Mouse (Mus musculus): ENCODE data around the gene Gm45808. TPM values are rescaled to one million over a fixed set of nuclear protein-coding genes. Genes with fewer than 3 reads are reported as not detected.

Gm45808 gene
- total and polyA plus RNA-seq, 2 experiments from 2014 or later, result 1.6 TPM; not detected in 1

DNA sequence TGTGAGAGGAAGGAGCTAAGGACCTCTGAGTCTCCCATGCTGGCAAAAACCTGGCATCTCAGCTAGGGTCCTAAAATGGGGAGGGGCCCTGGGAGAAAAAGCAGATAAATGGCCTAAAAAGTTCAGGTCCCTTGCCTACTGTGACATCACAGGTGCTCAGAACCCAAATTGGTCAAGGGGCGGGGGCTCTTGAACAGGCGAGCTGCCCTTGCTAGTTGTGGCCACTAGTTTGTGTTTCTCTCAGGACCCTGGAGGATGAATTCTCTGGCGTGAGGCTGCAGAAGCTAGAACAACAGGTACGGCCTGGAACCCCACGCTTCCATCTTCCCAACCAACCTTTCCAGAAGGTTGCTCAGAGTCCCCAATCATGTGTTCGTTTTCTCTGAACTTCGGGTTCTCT is 27.8 kb upstream of the Gm45808 start:
- no peak overlapping the region for H3K4me2 ChIP-seq (ENCODE audit: low read depth, low read length, poor library complexity, severe bottlenecking)
- no peaks in the 10 kb centered on the region for H3K27me3 ChIP-seq (ENCODE audit: insufficient read depth, low read length)
- H3K4me1 ChIP-seq (ENCODE audit: insufficient read depth, low read length), result 0 out of 2 replicates have a peak, but pooled peaks cover 3% of the 10 kb centered on the region
- no peak overlapping the region for H3K9ac ChIP-seq (replicated peaks; ENCODE audit: low read length, poor library complexity, severe bottlenecking)
- 87% methylated on average over 7 of the region's 7 CpGs for WGBS
- DNase-seq (ENCODE audit: low spot score) (no peak), ATAC-seq (ENCODE audit: low FRiP score) (no peak)
- H3K36me3 ChIP-seq (ENCODE audit: insufficient read depth, low read length), result no peaks in the 10 kb centered on the region
- H3K27ac ChIP-seq (ENCODE audit: low read depth, low read length), result no peak overlapping the region
- no peak for TF ChIP-seq CTCF (IDR thresholded peaks at IDR 0.05)
- no peak overlapping the region for H3K4me3 ChIP-seq (ENCODE audit: low read depth, low read length)
- no peaks in the 10 kb centered on the region for H3K9me3 ChIP-seq (ENCODE audit: low read length)

DNA sequence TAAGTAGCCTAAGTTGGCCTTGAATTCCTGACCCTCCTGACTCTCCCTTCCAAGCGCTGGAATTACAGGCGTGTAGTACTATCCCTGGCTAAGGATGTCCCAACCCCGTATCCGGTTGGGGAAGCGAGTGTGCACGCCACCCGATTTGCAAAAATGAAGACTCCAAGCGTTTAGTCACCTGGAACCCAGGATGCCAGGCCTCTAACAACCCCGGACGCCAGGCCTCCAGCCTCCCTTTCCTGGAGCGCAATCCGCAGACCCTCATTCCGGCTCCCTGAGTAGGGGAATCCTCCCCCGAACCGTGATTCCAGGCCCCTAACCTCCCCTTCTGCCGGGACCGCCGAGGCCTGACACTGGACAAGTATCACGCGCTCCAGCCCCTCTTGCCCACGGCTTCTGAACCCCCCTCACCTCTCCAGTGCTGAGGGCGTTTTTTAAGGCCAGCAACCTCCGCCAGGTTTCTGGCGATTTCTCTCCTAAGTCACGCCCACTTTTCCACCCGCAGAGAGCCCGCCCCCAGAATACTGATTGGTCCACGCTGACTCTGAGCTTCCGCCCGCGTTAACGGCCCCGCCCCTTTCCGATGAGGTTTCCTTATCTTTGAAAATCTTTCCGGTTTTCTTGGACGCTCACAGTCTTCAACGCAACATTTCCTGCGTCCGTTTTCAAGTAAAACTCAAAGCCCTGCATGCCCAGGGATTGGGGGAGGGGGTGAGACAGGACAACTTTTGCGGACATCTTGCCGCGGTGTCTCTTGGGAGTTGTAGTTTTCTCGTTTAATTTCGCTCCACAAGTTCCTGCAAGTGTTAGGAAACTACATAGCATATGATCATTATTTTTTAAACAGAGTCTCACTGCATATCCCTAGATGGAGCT is 23.5 kb upstream of the Gm45808 start, which contains the start of gene Nucb1:
Gene Nucb1 (minus strand): TSS at position 495 of the 876 bp plus-strand sequence.
- DNase-seq (ENCODE audit: low spot score), result peak; percentile 95
- ATAC-seq (ENCODE audit: low FRiP score), result peak; percentile 90
- H3K4me1 ChIP-seq (ENCODE audit: insufficient read depth, low read length), result peaks cover 8% of the 10 kb centered on the region; the same call in 1 of the 2 replicates
- peak within 1 kb of the TSS; percentile 98 for H3K4me2 ChIP-seq (ENCODE audit: low read depth, low read length, poor library complexity, severe bottlenecking)
- WGBS, result under 1% methylated on average over 44 of the region's 44 CpGs
- H3K36me3 ChIP-seq (ENCODE audit: insufficient read depth, low read length), result peaks cover 5% of the 10 kb centered on the region; the same call in 1 of the 2 replicates
- no peak for TF ChIP-seq CTCF (IDR thresholded peaks at IDR 0.05)
- H3K27ac ChIP-seq (ENCODE audit: low read depth, low read length), result peak within 1 kb of the TSS; percentile 79
- no peaks in the 10 kb centered on the region for H3K9me3 ChIP-seq (ENCODE audit: low read length)
- H3K27me3 ChIP-seq (ENCODE audit: insufficient read depth, low read length), result no peaks in the 10 kb centered on the region
- peak within 1 kb of the TSS; percentile 53 for H3K4me3 ChIP-seq (ENCODE audit: low read depth, low read length)
- H3K9ac ChIP-seq (replicated peaks; ENCODE audit: low read length, poor library complexity, severe bottlenecking), result peak within 1 kb of the TSS; percentile 69

DNA sequence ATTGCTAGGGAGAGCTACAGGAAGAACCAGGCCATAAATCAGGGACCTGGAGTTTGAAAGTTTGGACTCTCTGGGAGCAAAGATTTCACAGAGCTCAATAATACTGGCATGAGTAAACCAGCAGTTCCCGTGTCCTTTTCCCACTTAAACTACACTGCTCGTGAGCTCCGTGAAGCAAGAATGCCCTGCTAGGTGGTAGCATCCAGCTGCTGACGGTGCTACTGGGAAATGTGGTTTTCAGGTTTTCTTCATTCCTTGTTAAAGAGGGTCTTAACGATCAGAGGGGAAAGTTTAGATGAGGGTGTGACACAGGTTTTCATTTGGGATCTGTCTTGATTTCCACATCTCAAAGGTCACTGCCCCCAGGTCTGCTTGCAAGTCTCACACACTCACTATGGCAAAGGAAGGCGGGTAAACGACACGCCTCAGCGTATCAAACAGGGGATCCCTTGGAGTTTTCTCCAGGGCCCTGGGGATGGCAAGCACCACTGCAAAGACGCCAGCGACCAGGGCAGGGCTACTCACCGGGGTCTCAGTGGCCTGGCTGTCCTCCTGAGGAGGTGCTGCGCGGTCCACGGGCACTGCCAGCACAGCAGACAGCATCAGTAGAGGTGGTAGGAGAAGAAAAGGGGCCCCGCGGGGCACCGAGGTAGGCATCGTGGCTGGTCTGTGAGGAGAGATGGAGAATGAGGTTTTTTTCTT is 22.7 kb upstream of the Gm45808 start:
- WGBS, result 42% methylated on average over 19 of the region's 19 CpGs

DNA sequence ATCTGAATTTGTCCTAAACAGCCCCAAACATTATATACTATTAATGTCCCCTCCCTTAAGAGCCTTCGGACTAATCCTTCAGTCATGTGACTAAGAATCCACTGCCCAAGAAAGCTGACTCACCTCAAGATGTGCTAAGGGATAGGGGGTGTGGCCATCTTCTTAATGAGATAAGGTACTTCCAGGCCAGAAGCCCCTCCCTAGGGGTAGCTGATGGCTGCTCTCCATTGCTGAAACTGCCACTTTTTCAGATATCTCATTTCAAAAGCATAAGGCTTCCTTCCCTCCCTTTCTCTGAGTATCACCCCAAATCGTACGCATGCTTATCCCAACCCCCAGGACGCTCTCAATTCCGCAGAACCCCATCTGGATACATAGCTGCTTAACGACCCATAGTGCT is 21.9 kb upstream of the Gm45808 start:
- ATAC-seq (ENCODE audit: low FRiP score), result no peak
- Histone ChIP-seq H3K4me2 (ENCODE audit: low read depth, low read length, poor library complexity, severe bottlenecking) (peak overlapping the region; percentile 98; the same call in 1 of the 2 replicates), H3K9ac (replicated peaks; ENCODE audit: low read length, poor library complexity, severe bottlenecking) (no peak overlapping the region), H3K27ac (ENCODE audit: low read depth, low read length) (no peak overlapping the region), H3K4me3 (ENCODE audit: low read depth, low read length) (no peak overlapping the region), H3K9me3 (ENCODE audit: low read length) (no peaks in the 10 kb centered on the region), H3K4me1 (ENCODE audit: insufficient read depth, low read length) (peaks cover 8% of the 10 kb centered on the region; the same call in 1 of the 2 replicates), H3K27me3 (ENCODE audit: insufficient read depth, low read length) (no peaks in the 10 kb centered on the region), H3K36me3 (ENCODE audit: insufficient read depth, low read length) (peaks cover 5% of the 10 kb centered on the region; the same call in 1 of the 2 replicates)
- DNase-seq (ENCODE audit: low spot score), result no peak
- WGBS, result 84% methylated on average over 6 of the region's 6 CpGs
- TF ChIP-seq CTCF (IDR thresholded peaks at IDR 0.05), result no peak

More for the DNA sequence above, 22.7 kb upstream of the Gm45808 start:
- no peak for TF ChIP-seq CTCF (IDR thresholded peaks at IDR 0.05)
- peak overlapping the region; percentile 69 for H3K9ac ChIP-seq (replicated peaks; ENCODE audit: low read length, poor library complexity, severe bottlenecking)
- peaks cover 5% of the 10 kb centered on the region; the same call in 1 of the 2 replicates for H3K36me3 ChIP-seq (ENCODE audit: insufficient read depth, low read length)
- peaks cover 8% of the 10 kb centered on the region; the same call in 1 of the 2 replicates for H3K4me1 ChIP-seq (ENCODE audit: insufficient read depth, low read length)
- peak overlapping the region; percentile 79 for H3K27ac ChIP-seq (ENCODE audit: low read depth, low read length)
- no peaks in the 10 kb centered on the region for H3K27me3 ChIP-seq (ENCODE audit: insufficient read depth, low read length)
- H3K9me3 ChIP-seq (ENCODE audit: low read length), result no peaks in the 10 kb centered on the region
- peak overlapping the region; percentile 98 for H3K4me2 ChIP-seq (ENCODE audit: low read depth, low read length, poor library complexity, severe bottlenecking)
- DNase-seq (ENCODE audit: low spot score), result no peak
- no peak; the same call in 1 of the 2 replicates for ATAC-seq (ENCODE audit: low FRiP score)
- H3K4me3 ChIP-seq (ENCODE audit: low read depth, low read length), result peak overlapping the region; percentile 53

DNA sequence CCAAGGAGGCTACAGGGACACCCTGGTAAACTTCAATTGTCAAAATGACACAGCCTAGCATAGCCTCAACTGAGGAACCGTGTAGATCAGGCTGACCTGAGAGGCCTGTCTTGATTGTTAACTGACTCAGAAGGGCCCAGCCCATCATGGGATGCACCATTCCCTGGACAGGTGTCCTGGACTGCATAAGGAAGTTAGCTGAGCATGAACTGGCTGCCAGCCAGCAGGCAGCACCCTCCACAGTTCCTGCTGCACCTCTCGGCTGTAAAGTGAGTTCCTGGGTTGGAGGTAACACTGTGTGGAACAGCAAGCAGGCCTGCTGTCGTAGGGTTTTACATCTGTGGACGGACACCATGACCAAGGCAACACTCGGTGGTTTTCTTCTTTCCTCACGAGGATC is 21.0 kb upstream of the Gm45808 start:
- no peak overlapping the region for H3K4me2 ChIP-seq (ENCODE audit: low read depth, low read length, poor library complexity, severe bottlenecking)
- TF ChIP-seq CTCF (IDR thresholded peaks at IDR 0.05), result no peak
- ATAC-seq (ENCODE audit: low FRiP score) (no peak), DNase-seq (ENCODE audit: low spot score) (no peak)
- no peak overlapping the region for H3K27ac ChIP-seq (ENCODE audit: low read depth, low read length)
- 96% methylated on average over 6 of the region's 6 CpGs for WGBS
- H3K27me3 ChIP-seq (ENCODE audit: insufficient read depth, low read length), result no peaks in the 10 kb centered on the region
- H3K4me1 ChIP-seq (ENCODE audit: insufficient read depth, low read length), result peaks cover 8% of the 10 kb centered on the region; the same call in 1 of the 2 replicates
- no peaks in the 10 kb centered on the region for H3K9me3 ChIP-seq (ENCODE audit: low read length)
- peaks cover 10% of the 10 kb centered on the region for H3K36me3 ChIP-seq (ENCODE audit: insufficient read depth, low read length)
- H3K9ac ChIP-seq (replicated peaks; ENCODE audit: low read length, poor library complexity, severe bottlenecking), result no peak overlapping the region
- no peak overlapping the region for H3K4me3 ChIP-seq (ENCODE audit: low read depth, low read length)

All from midbrain, postnatal 0 days (tissue).